In the genomic region with DNA sequence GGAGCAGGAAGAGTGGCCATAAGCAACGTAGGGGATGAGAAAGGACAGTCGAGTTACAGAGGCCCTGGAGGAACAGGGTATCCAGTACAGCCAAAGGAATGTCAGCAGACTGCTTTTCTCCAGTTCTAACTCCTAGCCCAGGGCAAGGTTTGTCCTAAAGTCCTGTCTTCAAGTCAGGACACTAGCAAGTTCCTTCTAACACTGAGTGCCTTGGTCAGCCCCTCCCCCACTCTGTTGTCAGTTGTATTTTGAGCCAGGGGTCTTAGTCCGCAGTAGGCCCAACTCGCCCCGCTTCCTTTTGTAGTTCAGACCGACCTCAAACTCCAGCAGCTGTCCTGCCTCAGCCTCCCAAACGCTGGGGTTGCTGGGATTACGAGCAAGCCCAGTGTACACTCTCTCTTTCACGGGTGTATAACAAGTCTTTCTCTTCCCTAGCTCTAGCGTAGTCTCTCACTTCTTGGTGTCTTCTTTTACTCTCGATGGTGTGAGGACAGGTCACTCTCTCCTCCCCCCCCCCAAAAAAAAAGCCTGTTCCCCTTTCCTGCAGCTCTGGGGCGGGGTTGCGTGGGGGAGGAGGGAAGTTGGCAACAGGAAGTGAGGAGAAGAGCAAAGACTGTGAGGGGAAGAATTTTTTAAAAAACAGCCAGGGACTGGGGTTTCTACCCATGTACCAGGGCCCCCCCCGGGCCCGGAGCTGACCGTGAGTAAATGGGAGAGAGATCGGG, we compare ENCODE assay signal across 1 mouse cellular context.
A peak's percentile ranks its signal among the peaks of the same experiment; 100 is the strongest.
TF ChIP-seq lines count a peak whose summit lies in the region.

No protein-coding gene starts in this region.

TF ChIP-seq in CH12.LX, 34 proteins besides CTCF, POLR2A, EP300 and RAD21:
- no peak for TF ChIP-seq JUN (IDR thresholded peaks at IDR 0.05; ENCODE audit: insufficient read depth, low read depth, low read length)
- TF ChIP-seq MXI1 (IDR thresholded peaks at IDR 0.05; ENCODE audit: low read depth, low read length) = no peak
- no peak for TF ChIP-seq ZMIZ1 (IDR thresholded peaks at IDR 0.05; ENCODE audit: low read depth, low read length)
- peak; percentile 41; the same call in 1 of the 2 replicates for TF ChIP-seq SIN3A (IDR thresholded peaks at IDR 0.05; ENCODE audit: low read length)
- TF ChIP-seq JUND (conservative IDR thresholded peaks at IDR 0.05; ENCODE audit: low read depth, low read length) = no peak
- no peak for TF ChIP-seq PAX5 (IDR thresholded peaks at IDR 0.05; ENCODE audit: low read length)
- TF ChIP-seq MAFK (IDR thresholded peaks at IDR 0.05; ENCODE audit: insufficient replicate concordance, low read length) = no peak
- no peak for TF ChIP-seq ZKSCAN1 (IDR thresholded peaks at IDR 0.05; ENCODE audit: borderline replicate concordance, low read depth, low read length)
- no peak for TF ChIP-seq NELFE (IDR thresholded peaks at IDR 0.05; ENCODE audit: low read depth, low read length)
- TF ChIP-seq CHD1 (IDR thresholded peaks at IDR 0.05; ENCODE audit: low read depth, low read length) = 0 out of 2 replicates have a peak, but pooled peaks have one; percentile 6
- TF ChIP-seq USF1 (IDR thresholded peaks at IDR 0.05; ENCODE audit: low read depth, low read length) = no peak
- TF ChIP-seq ELF1 (IDR thresholded peaks at IDR 0.05; ENCODE audit: low read depth, low read length) = peak; percentile 71
- TF ChIP-seq KAT2A (IDR thresholded peaks at IDR 0.05; ENCODE audit: insufficient replicate concordance, low read length) = no peak
- no peak for TF ChIP-seq IRF4 (IDR thresholded peaks at IDR 0.05; ENCODE audit: low read depth, low read length)
- TF ChIP-seq UBTF (IDR thresholded peaks at IDR 0.05; ENCODE audit: low read depth, low read length) = no peak
- TF ChIP-seq USF2 (conservative IDR thresholded peaks at IDR 0.05; ENCODE audit: low read depth, low read length) = no peak
- TF ChIP-seq E2F4 (IDR thresholded peaks at IDR 0.05; ENCODE audit: insufficient replicate concordance, low read depth, low read length) = no peak
- no peak for TF ChIP-seq SMC3 (IDR thresholded peaks at IDR 0.05; ENCODE audit: low read depth, low read length)
- no peak for TF ChIP-seq MAX (IDR thresholded peaks at IDR 0.05; ENCODE audit: low read length)
- no peak for TF ChIP-seq ZC3H11A (IDR thresholded peaks at IDR 0.05; ENCODE audit: low read depth, low read length)
- 0 out of 2 replicates have a peak, but pooled peaks have one; percentile 33 for TF ChIP-seq TCF12 (IDR thresholded peaks at IDR 0.05; ENCODE audit: low read depth, low read length)
- no peak for TF ChIP-seq POLR2AphosphoS2 (IDR thresholded peaks at IDR 0.05; ENCODE audit: low read depth, low read length)
- TF ChIP-seq RCOR1 (conservative IDR thresholded peaks at IDR 0.05; ENCODE audit: low read depth, low read length) = no peak
- no peak for TF ChIP-seq BHLHE40 (IDR thresholded peaks at IDR 0.05; ENCODE audit: low read depth, low read length)
- TF ChIP-seq GABPA (IDR thresholded peaks at IDR 0.05; ENCODE audit: insufficient replicate concordance, low read depth, low read length) = no peak
- TF ChIP-seq ZNF384 (IDR thresholded peaks at IDR 0.05; ENCODE audit: low read depth, low read length) = peak; percentile 87
- no peak for TF ChIP-seq MEF2A (IDR thresholded peaks at IDR 0.05; ENCODE audit: borderline replicate concordance, low read depth, low read length)
- peak; percentile 44; the same call in 1 of the 2 replicates for TF ChIP-seq HCFC1 (IDR thresholded peaks at IDR 0.05; ENCODE audit: low read depth, low read length)
- TF ChIP-seq NRF1 (IDR thresholded peaks at IDR 0.05; ENCODE audit: low read depth, low read length) = no peak
- TF ChIP-seq MYC (IDR thresholded peaks at IDR 0.05; ENCODE audit: low read depth, low read length) = no peak
- TF ChIP-seq ETS1 (conservative IDR thresholded peaks at IDR 0.05; ENCODE audit: low read depth, low read length) = no peak
- no peak for TF ChIP-seq TBP (conservative IDR thresholded peaks at IDR 0.05; ENCODE audit: low read depth, low read length)
- peak; percentile 57 for TF ChIP-seq CHD2 (IDR thresholded peaks at IDR 0.05; ENCODE audit: low read length)
- TF ChIP-seq MAZ (IDR thresholded peaks at IDR 0.05; ENCODE audit: low read depth, low read length) = peak; percentile 85
